Mouse (Mus musculus) heart, postnatal 4 days (tissue): ENCODE results near the gene Cyp27b1. TPM values are rescaled to one million over a fixed set of nuclear protein-coding genes. Genes with fewer than 3 reads are reported as not detected.
"Not testable (repeated sequence)": the region's sequence is repeated elsewhere in the genome, so short reads cannot be mapped to it uniquely, and the experiment has no call there.

Experiments used
- DNase-seq: peaks from one replicate; pipeline ENCODE4 v3.0.0; 2021
- total RNA-seq, 2 experiments: library from RNA; stranded (reverse); gene quantifications; 2 replicates each; pipeline ENCODE4 v1.2.3; 2021

The Cyp27b1 gene
- total RNA-seq, 2 experiments from 2014 or later: 0.45 TPM; not detected in 1

GRCm38 (mm10) chr10:127049395-127050118 is 1.5 kb downstream of the Cyp27b1 start:
- no peak for DNase-seq

- DNase-seq: no peak
Observed at GRCm38 (mm10) chr10:127050119-127050474, 2.0 kb downstream of the Cyp27b1 start.

- DNase-seq: peak; percentile 42
Observed at GRCm38 (mm10) chr10:127054646-127055045, 6.6 kb downstream of the Cyp27b1 start.

GRCm38 (mm10) chr10:127055406-127055805 is 7.4 kb downstream of the Cyp27b1 start:
- DNase-seq: no peak

- DNase-seq: no peak
Observed at GRCm38 (mm10) chr10:127056490-127056889, 8.4 kb downstream of the Cyp27b1 start.

GRCm38 (mm10) chr10:127058161-127058560 is 10.1 kb downstream of the Cyp27b1 start:
- DNase-seq: peak; percentile 84

GRCm38 (mm10) chr10:127058708-127059107 is 10.7 kb downstream of the Cyp27b1 start:
- DNase-seq: no peak

- DNase-seq: no peak
Observed at GRCm38 (mm10) chr10:127059174-127059967, 11.3 kb downstream of the Cyp27b1 start.

- DNase-seq: peak; percentile 44
Observed at GRCm38 (mm10) chr10:127059968-127060916, 12.2 kb downstream of the Cyp27b1 start, which contains the start of gene March9. TSS of gene March9 (minus strand) at chr10:127060184.

- DNase-seq: no peak
Observed at GRCm38 (mm10) chr10:127061085-127061484, 13.0 kb downstream of the Cyp27b1 start.

GRCm38 (mm10) chr10:127061513-127061912 is 13.5 kb downstream of the Cyp27b1 start:
- no peak for DNase-seq

- not testable (repeated sequence) for DNase-seq
Observed at GRCm38 (mm10) chr10:127062101-127062500, 14.1 kb downstream of the Cyp27b1 start.

GRCm38 (mm10) chr10:127062503-127062902 is 14.5 kb downstream of the Cyp27b1 start:
- DNase-seq: no peak

GRCm38 (mm10) chr10:127063239-127063872 is 15.3 kb downstream of the Cyp27b1 start, which contains the start of gene Cdk4:
TSS of gene Cdk4 (plus strand) at chr10:127063534.
- peak; percentile 99 for DNase-seq

- DNase-seq: no peak
Observed at GRCm38 (mm10) chr10:127063913-127064870, 16.1 kb downstream of the Cyp27b1 start.

- DNase-seq: no peak
Observed at GRCm38 (mm10) chr10:127065981-127066380, 17.9 kb downstream of the Cyp27b1 start.

GRCm38 (mm10) chr10:127066519-127067018 is 18.5 kb downstream of the Cyp27b1 start:
- DNase-seq: no peak

- no peak for DNase-seq
Observed at GRCm38 (mm10) chr10:127068360-127069038, 20.4 kb downstream of the Cyp27b1 start.

- no peak for DNase-seq
Observed at GRCm38 (mm10) chr10:127069281-127070189, 21.5 kb downstream of the Cyp27b1 start.
